Mouse (Mus musculus): ENCODE measurements around the gene Olfr69.

DNA sequence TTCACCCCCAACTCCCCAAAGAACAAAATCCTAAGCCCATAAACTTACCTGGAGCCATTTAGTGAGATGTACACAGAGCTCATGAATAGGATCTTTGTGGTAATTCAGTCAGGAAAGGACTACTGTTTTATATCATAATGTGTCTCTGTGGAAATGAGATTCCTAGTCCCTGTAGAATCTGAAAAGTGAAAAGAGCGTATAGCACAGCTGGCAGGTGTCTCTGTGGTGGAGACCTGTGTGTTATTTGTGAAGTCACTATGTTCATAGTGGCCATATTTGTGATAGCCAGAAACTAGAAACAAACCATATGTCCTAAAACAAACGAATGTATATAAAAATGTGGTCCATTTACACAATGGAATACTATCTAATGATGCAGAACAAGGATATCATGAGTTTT lies at the start of gene Olfr69:
- TF ChIP-seq CTCF (IDR thresholded peaks at IDR 0.05; ENCODE audit: extremely low read depth, insufficient read depth, low read length) (no peak), POLR2A (IDR thresholded peaks at IDR 0.05; ENCODE audit: extremely low read depth, insufficient read depth, low read length) (no peak)

Measured in cortical plate, adult 2 months (tissue).